Mouse (Mus musculus) granulocyte monocyte progenitor cell, adult 5-6 weeks (primary cell): Measurements from ENCODE around the gene Dtymk. TPM values are rescaled to one million over a fixed set of nuclear protein-coding genes. Genes with fewer than 3 reads are reported as not detected.
"Not testable (repeated sequence)": the region's sequence is repeated elsewhere in the genome, so short reads cannot be mapped to it uniquely, and the experiment has no call there.

ENCODE experiments used
- ATAC-seq: replicated peaks from 2 replicates; pipeline ENCODE4 v1.8.0; 2016; ENCODE audit warnings: mild to moderate bottlenecking, moderate TSS enrichment, inconsistent platforms; ENCODE audit not compliant: poor library complexity, severe bottlenecking
- total RNA-seq, 2 experiments: library from RNA; stranded (forward) in 1 of 2; stranded (reverse) in 1 of 2; fragments of 200-712, 200-1000 nt in 1 of 2; fragments of >200 nt in 1 of 2; fragmentation: Nextera tagmentation in 1 of 2; gene quantifications; 2 replicates each; pipeline ENCODE4 v1.2.3; 2014 to 2017

Dtymk gene
- total RNA-seq, 2 experiments from 2014 or later, result 216 to 289 TPM

DNA sequence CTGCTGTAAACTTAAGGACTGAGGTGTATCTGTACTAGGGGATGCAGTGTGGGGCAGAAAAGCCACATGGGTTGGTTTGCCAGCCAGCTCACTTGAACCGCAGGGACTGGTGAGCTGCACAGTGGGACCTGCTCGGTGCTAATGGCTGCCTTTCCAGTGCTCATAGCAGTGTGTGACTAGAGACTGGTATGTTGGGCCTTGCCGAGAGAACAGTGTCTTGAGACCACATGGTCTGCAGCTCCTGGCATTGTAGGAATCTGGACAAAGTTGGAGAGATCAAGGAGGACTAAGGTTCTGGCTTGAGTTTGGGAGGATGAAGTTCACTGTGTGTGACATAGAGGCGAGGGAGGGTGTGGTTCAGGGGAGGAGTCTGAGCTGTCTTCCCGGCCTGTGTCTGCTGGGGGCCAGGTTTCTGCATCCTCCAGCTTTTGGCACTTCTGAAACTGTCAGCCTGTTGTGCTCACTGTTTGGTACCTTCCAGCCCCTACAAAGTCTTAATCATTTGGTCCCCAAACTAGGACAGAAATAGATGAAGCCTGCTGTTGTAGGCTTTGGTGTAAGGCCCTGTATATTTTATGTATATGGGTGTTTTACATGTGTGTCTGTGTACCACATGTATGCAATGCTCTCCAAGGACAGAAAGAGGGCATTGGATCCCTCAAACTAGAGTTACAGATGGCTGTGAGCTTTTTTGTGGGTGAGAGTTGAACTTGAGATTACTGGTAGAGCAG lies 3.7 kb upstream of the Dtymk start:
- ATAC-seq, result no peak

- ATAC-seq, result no peak
Observed at GRCm38 (mm10) chr1:93804818-93805217, 3.1 kb upstream of the Dtymk start.

DNA sequence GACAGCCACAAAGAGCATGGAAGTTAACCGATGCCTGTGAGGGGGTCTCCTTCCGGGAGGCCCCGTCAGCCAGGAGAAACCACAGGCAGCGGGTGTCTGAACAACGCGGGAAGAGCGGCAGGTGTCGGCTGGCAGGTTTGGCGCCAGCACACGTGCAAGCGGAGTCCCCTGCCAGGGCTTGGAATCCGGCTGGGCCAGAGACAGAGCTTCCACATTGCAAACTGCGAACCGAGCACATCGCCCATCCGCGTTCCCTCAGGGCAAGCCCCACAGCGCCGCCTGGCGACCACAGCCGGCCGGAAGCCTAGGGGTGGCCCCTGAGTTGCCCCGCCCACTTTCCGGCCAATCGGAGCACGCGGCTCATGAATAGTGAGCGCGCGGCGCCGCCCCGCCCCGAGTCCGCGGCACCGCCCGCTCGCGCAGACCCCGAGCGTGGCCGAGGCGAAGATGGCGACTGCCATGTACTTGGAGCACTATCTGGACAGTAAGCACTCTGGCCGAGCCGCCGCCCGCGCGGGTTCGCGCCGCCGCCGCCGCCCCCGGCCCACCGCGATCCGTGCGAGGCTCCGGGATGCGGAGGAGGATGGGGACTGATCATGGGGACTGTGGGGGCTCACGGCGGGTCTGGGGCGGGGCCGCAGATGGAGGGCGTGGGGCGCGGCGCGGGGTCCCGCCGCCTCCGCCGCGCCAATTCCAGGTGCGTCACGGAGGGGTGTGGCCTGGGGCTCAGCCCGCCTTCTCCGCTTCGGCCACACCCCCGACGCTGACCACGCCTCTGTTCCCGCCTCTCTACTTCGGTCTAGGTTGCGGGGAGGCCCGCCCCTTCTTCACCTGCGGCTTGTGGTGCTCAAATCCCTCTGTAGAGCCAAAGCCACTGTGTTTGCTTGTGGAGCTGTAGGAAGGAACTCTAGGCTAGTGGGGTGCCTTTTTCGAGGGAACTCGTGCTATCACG lies 2.1 kb upstream of the Dtymk start, which contains the start of gene Ing5:
Ing5 (plus strand) TSS at position 410 of the 952 bp plus-strand sequence.
- ATAC-seq, result peak; percentile 70

DNA sequence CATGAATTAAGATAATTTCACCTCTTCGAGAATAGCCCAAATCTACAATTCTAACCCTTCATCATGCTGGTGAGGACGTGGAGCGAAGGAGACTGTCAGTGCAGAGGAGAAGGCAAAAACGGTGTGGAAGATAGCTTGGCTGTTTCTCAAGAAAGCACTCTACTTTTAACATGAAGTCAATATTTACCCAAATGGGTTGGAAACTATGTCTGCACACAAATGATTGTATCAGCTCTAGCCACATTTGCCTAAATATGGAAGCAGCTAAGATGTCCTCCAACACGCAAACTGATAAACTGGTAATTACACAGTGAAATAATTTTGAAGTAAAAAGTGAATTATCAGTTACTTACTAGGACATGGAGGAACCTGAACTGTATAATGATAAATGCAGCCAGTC lies 1.0 kb upstream of the Dtymk start:
- ATAC-seq, result no peak

DNA sequence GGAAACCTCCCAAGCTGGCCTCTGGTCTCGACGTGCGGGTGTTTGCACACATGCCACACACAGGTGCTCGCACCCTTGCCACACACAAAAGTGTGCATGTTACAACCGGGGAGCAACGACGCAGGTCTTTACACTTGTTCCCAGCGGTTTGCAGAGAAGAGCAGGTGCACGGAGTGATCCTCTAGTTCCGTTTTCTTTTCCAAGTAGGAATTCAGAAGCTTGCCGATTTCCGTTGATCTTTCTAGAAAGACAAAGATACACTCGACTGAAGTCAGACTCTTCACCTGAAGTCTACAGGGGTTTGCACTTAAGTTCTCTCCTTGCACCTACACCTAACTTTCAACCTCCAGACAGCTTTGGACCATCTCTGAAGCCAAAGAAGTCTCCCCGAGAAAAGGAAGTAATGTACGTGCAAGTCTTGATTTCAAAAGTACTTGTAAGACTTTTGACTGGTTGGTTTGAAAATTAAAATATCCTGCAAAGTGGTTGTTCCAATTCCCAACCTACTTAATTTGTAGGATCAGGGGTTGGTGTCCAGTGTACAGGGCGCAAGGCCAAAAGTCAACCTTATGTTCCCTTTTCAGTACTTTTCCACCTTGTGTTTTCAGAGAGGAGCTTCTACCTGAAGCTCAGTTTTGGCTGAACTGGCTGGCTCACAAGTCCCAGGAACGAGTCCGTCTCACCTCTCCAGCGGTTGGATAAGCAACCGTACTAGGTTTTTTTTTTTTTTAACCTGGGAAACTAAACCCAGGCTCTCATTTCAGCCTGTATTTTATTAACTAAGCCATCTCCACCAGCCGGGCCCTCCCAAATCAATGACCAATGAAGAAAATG lies 847 bp downstream of the Dtymk start:
- no peak for ATAC-seq

- ATAC-seq, result no peak
Observed at GRCm38 (mm10) chr1:93795886-93796285, 5.8 kb downstream of the Dtymk start.

DNA sequence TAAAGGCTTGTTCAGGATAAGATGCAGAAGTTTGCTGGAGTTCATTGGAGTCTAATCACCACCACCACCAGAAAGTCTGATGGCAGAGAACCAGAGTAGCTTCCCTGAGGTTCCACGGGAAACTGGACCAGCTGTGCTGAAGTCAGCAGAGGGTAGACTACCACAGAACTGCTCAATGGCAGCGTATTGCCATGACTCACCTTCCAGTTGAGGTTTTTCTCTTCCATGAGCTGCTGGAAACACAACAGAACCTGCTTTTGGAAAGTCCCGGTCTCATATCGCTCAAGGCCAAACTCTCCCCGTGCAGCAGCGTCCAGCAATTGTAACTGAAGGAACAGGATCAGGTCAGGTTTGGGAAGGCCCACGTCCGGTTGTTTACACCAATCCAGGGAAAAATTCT lies 7.2 kb downstream of the Dtymk start:
- no peak for ATAC-seq

DNA sequence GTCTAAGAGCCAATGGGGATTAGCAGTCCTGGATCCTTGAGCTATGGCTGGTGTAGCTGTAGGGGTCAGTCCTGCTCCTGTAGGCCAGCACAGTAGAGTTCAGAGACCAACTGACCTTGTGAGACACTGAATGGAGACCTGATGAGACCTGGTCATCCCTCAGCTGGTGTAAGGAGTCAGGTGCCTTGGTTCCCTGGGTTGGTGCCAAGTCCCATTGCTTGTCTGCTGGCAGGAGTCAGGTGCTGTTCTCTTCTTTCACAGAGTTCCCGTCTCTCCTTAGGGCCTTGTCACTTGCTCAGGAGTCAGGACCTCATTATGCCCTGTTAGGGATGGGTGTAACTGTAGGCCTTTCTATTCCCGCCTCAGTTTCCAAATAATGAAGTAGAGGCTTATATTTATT lies 14.8 kb downstream of the Dtymk start:
- no peak for ATAC-seq

DNA sequence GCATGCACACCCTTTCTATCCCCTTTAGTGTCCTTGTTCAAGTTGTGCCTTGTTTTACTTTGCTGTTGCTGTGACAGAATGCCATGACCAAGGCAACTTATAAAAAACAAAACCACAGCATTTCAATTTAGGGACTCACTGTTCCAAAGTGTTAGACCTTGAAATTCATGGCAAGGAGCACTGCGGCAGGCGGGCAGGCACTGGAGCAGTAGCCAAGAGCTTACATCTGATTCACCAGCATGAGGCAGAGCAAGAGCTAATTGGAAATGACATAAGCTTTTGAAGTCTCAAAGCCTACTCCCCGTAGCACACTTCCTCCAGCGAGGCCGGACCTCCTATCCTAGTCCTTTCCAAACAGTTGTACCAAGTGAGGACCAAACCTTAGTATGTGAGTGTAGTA lies 25.0 kb downstream of the Dtymk start:
- no peak for ATAC-seq

GRCm38 (mm10) chr1:93769901-93770300 lies 31.8 kb downstream of the Dtymk start:
- no peak for ATAC-seq

DNA sequence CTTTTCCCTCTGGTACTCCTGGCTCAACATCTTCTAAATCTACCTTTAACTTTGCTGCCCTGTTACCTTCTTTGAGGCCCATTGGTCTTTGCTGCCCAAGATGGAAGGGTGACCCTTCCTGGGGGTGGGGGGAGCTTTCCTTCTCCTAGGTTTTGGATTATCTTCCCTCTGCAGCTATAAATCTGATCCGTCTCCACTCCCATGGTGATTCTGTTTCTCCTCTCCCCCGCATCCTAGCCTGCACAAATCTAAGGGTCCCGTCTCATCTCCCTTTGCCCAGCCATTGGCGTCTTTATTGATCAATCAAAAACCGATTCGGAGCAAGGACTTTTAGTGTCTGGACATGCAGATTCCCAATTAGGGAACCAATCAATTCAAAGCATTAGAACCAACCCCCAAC lies 34.1 kb downstream of the Dtymk start:
- no peak for ATAC-seq

GRCm38 (mm10) chr1:93764871-93765591 lies 36.7 kb downstream of the Dtymk start:
- ATAC-seq, result peak; percentile 94

- ATAC-seq, result not testable (repeated sequence)
Observed at GRCm38 (mm10) chr1:93763531-93763930, 38.2 kb downstream of the Dtymk start.

DNA sequence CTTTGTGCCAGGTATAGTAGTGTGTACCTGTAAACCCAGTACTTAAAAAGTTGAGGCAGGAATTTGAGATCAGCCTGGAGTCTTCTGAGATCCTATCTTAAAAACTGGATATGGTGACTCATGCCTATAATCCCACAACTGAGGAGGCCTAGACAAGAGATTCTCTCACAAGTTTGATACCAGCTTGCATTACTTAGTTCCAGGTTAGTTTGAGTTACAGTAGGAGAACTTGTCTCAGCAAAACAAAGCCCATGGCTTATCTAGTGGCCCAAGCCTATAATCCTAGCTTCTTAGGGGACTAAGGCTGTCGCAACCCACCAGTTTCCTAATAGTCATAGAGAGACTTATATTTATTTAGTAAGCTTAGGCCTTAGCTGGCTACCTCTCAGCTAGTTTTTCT lies 41.7 kb downstream of the Dtymk start:
- ATAC-seq, result no peak

DNA sequence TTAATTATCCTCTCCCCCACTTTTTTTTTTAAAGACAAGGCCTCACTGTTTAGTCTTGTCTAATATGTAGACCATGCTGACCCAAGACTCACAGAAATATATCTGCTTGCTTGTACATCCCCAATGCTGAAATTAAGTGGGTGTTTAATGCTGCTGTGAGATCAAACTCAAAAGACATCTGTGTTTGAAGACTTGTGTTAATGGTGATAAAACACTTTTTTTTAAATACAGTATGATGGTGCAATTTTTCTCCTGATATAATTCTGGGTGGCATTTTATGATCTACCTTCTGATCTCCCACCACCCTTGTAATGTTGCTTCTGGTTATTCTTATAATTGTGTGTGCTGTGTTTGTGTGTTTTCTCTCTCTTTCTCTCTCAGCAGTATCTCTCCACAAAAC lies 45.6 kb downstream of the Dtymk start:
- ATAC-seq, result no peak

- ATAC-seq, result no peak
Observed at GRCm38 (mm10) chr1:93755618-93756017, 46.1 kb downstream of the Dtymk start.

DNA sequence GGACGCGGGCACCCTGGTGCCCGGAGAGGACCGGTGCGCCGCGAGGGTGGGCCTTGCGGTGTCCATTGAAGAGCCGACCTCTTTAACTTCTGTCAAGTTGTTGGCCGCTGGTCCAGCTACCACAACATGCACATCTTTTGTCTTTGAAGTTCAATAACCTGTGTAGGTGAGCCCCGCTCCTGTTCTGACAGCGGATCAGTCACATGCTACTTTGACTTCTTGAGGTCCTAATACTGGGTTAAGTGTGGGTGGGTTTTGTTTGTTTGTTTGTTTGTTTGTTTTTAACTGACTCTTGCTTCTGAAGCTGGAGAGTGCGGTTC lies 46.5 kb downstream of the Dtymk start:
- no peak for ATAC-seq

DNA sequence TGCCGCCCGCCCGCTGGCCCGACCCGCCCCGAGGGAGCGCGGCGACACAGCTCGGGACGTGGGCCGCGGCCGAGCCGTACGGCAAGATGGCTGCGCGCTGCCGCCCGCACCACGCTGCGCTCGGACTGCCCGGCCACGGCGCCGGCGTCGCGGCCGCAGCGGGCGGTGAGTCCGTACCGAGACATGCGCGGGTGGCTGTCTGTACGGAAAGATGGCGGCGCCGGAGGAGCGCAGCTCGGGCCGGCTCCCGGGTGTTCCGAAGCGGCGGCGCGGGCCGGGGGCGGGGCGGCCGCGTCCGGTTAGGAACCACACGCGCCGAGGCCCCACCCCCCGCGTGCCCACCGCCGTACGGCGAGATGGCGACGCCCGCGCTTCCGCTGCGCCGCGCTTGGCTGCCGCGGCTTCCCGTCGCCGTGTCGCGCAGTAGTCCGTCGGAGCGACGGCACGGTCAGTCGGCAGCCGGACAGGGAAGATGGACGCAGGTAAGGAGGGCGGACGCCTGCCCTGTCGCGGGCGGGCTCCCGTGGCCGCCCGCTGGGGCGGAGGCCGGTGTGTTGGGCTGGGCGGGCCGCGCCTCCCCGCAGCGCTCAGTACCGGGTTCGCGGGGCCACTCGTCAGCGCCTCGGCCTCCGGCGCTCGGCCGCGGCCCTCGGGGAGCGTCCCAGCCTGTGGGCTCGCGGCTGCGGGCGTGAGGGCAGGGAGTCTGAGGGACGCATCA lies 47.0 kb downstream of the Dtymk start, which contains the start of gene Thap4:
Thap4 (minus strand) TSS at position 292 of the 718 bp plus-strand sequence.
- ATAC-seq, result peak; percentile 79

DNA sequence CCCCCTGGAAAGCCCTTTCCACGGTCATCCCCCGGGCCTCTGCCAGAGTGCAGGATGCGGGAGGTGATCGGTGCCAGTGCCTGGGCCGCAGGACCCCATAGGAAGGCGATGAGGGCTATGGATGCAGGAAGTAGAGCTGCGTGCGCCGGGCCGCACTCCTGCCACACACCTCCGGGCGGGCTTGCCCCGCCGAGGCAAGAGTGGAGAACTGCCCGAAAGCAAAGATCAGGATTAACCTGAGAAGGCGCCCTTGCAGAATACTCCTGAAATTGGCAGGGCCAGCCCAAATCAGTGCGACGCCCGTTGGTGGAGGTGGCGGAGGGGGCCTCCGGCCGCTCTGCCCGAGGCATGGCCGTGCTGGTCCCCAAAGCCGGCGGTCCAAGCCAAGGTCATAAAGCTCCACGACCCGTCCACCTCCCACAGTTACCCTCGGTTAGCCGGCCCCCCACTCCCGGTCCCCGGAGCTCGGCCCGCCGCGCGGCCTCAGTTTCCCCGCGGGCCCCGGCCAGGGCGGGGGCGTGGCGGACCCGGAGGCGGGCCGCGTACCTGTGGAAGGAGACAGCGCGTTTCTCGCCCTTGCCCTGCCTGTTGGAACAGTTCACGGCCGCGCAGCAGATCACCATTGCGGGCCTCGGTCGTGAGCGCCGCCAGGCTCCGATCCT lies 47.7 kb downstream of the Dtymk start:
- peak; percentile 49 for ATAC-seq
